Mouse (Mus musculus) layer of hippocampus, adult 11-12 months (tissue): ENCODE measurements at regions not wholly inside any gene's neighbourhood (a gene's known extent, or its start where the extent isn't known, plus 50 kb on each side); places are given as distances from the start of the nearest gene placed in this dataset.
A peak's percentile ranks its signal among the peaks of the same experiment; 100 is the strongest.

Experiments used
- DNase-seq: peaks from one replicate; pipeline ENCODE4 v3.0.0; 2022; ENCODE audit warnings: low spot score

DNA sequence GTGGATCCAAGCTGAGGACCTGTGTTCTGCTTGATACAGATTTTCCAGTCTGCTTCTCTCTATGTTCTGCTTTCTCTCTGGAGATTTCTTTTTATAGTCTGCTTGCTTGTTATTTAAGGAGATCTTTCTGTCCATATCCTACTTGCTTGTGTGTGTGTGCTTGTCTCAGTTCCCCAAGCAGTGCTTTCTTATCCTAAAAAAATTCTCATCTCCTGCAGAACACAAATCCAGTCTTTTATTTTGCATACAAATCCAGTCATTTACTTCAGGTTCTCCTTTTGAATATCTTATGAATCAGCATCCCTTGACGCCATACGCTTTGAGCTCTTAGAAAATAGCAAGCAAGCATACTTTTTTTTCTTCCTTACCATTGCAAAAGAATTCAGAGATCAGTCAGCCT is 310.7 kb upstream of the Cypt14 start:
- no peak for DNase-seq

DNA sequence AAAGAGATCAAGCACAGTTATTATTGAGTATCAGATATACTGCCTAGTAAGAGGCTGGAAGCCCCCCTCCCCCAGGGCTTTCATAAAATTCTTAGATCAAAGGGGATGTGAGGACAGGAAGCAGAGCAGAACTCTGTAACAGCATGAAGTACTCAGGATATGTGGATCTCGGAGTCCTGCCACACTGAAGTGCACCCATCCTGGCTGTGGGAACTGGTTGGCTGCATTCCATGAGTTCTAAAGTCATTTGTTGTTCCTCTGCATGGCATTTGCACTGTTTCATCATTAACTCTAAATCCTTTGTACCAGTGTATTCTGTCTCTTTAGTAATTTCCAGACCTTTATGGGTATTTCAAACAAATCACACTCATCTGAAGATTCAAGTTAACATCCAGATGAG is 267.0 kb upstream of the Cypt14 start:
- DNase-seq = peak; percentile 4
